Mouse (Mus musculus): ENCODE measurements around the gene Smagp. TPM values are rescaled to one million over a fixed set of nuclear protein-coding genes. Genes with fewer than 3 reads are reported as not detected.

Gene Smagp
- polyA plus RNA-seq, 1 experiment: 3.7 TPM

DNA sequence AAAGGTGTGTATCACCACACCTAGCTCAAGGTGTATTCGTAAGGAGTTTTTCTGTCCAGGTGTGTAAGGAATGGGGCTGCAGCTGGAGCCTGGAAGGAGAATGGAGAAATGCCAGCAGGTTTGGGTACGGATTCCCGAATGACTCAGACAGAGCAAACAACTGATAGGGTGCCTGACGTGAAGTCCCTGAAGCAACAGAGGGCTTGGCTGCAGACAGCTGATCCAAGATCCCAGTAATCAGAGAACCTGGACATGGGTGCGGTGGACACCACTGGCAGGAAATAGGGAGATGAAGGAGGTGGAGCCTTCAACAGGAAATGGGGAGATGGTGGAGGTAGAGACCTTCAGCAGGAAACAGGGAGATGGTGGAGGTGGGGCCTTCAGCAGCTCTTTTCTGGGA, 4.4 kb downstream of the Smagp start:
- no peak for DNase-seq
- no peaks in the 10 kb centered on the region for H3K4me1 ChIP-seq (ENCODE audit: control insufficient read depth, insufficient read depth, low read length)
- no peak overlapping the region for H3K27ac ChIP-seq (ENCODE audit: insufficient read depth, low read length)
- WGBS: 94% methylated on average over 5 of the region's 5 CpGs
- H3K27me3 ChIP-seq (ENCODE audit: control insufficient read depth, insufficient read depth, low read length): peaks cover 12% of the 10 kb centered on the region
- no peak for TF ChIP-seq POLR2A (IDR thresholded peaks at IDR 0.05; ENCODE audit: borderline replicate concordance, insufficient read depth, low read length)
- no peak for TF ChIP-seq CTCF (IDR thresholded peaks at IDR 0.05; ENCODE audit: borderline replicate concordance, insufficient read depth, low read depth, low read length)
- no peak overlapping the region for H3K4me3 ChIP-seq (replicated peaks; ENCODE audit: insufficient read depth, low read depth, low read length)

DNA sequence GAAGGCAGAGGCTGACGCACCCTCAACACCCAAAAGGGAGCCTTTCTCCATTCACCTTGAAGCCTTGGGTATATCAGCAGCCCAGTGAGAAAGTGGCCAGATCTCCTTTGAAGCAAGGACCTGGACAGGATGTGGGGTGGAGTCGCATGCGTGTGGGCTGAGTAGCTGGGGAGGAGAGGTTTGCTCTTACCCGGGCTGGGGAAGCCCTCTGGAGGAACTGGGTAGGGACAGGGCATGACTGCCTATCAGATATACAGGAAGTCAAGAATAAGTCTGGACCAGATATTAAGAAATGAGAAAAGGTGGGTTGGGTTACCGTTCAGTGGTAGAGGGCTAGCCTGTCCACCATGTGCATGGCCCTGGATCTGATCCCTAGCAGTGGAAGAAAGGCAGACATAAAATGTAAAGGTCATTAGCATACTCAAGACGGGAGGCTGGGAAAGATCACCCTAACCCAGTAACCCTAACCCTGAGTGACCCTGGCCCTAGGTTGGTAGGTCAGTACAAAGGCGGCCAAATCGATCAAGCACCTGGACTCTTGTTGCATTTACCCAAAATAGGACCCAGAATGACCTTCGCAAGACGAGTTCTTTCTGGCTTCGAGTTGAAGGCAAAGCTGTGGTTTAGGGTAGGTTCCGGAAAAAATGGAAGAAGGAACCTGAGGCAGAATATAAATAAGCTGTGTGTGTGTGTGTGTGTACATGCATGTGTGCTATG, 5.1 kb downstream of the Smagp start:
- WGBS: 93% methylated on average over 12 of the region's 12 CpGs
- Histone ChIP-seq H3K27ac (ENCODE audit: insufficient read depth, low read length) (no peak overlapping the region), H3K4me3 (replicated peaks; ENCODE audit: insufficient read depth, low read depth, low read length) (no peak overlapping the region), H3K4me1 (ENCODE audit: control insufficient read depth, insufficient read depth, low read length) (no peaks in the 10 kb centered on the region), H3K27me3 (ENCODE audit: control insufficient read depth, insufficient read depth, low read length) (peaks cover 10% of the 10 kb centered on the region)
- DNase-seq: no peak
- no peak for TF ChIP-seq CTCF (IDR thresholded peaks at IDR 0.05; ENCODE audit: borderline replicate concordance, insufficient read depth, low read depth, low read length)
- no peak for TF ChIP-seq POLR2A (IDR thresholded peaks at IDR 0.05; ENCODE audit: borderline replicate concordance, insufficient read depth, low read length)

DNA sequence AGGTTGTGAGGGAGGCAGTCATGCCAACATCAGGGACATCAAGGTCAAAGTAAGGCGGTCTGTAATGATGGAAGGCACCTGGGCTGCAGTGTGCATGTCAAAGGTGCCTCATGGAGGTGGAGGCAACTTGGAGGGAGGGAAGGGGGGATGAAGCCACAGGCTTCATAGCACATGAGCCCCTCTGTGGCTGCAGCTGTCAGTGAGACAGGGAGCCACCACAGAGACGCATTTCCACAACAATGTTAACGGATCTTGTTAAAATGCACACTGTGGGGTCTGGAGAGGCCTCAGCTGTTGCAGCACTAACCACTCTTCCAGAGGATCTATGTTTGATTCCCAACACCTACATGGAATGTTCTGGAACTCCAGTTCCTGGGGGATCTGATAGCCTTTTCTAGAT, 6.6 kb downstream of the Smagp start:
- no peak for DNase-seq
- Histone ChIP-seq H3K4me3 (replicated peaks; ENCODE audit: insufficient read depth, low read depth, low read length) (no peak overlapping the region), H3K4me1 (ENCODE audit: control insufficient read depth, insufficient read depth, low read length) (no peaks in the 10 kb centered on the region), H3K27me3 (ENCODE audit: control insufficient read depth, insufficient read depth, low read length) (no peaks in the 10 kb centered on the region; the same call in 1 of the 2 replicates), H3K27ac (ENCODE audit: insufficient read depth, low read length) (no peak overlapping the region)
- TF ChIP-seq POLR2A (IDR thresholded peaks at IDR 0.05; ENCODE audit: borderline replicate concordance, insufficient read depth, low read length) (no peak), CTCF (IDR thresholded peaks at IDR 0.05; ENCODE audit: borderline replicate concordance, insufficient read depth, low read depth, low read length) (no peak)
- 78% methylated on average over 3 of the region's 3 CpGs for WGBS

DNA sequence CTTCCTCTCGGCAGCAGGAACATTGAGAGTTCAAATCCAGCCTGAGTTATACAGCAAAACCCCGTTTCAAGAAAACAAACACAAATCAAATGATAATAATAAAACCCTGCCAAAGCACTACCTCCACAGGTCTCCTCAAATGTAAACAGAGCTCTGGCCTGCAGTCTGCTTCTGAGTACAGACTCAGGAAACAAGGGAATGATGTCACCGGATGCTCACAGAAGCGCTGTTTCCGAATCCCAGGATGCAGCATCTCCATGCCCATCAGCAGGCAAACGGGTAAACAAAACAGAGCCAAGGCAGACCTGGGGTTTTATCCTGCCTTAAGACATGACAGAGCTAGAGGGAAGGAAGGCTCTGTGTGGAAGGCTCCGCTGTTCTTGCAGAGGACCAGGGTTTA, 7.9 kb downstream of the Smagp start:
- Histone ChIP-seq H3K27me3 (ENCODE audit: control insufficient read depth, insufficient read depth, low read length) (no peaks in the 10 kb centered on the region), H3K4me3 (replicated peaks; ENCODE audit: insufficient read depth, low read depth, low read length) (no peak overlapping the region), H3K4me1 (ENCODE audit: control insufficient read depth, insufficient read depth, low read length) (no peaks in the 10 kb centered on the region), H3K27ac (ENCODE audit: insufficient read depth, low read length) (no peak overlapping the region)
- DNase-seq: no peak
- 66% methylated on average over 7 of the region's 7 CpGs for WGBS
- no peak for TF ChIP-seq CTCF (IDR thresholded peaks at IDR 0.05; ENCODE audit: borderline replicate concordance, insufficient read depth, low read depth, low read length)

DNA sequence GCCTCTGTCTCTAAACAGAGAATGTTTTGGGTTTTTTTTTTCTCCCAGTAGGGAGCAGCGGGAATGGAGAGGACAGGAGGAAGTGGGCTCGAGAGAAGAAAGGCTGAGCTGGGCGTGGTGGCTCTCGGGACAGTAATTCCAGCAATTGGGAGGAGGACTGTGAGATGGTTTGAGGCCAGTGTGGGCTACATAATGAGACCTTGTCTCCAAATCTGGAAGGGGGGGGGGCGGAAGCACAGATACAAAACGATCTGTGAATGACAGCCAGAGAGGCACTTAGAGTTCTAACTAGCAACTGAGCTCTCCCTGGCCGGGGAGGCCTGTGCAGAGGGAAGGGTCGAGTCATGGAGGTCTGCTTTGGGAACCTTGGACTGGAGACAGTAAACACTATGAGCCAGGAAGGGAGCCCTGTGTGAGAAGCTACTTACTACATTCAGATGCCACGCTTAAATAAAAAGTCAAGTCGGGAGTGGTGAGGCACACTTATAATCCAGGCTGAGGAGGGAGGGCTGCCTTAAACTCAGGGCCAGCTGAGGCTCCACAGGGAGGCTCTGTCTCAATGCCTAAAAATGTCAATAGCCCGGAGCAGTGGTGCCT, 8.9 kb downstream of the Smagp start:
- H3K27me3 ChIP-seq (ENCODE audit: control insufficient read depth, insufficient read depth, low read length): no peaks in the 10 kb centered on the region
- H3K27ac ChIP-seq (ENCODE audit: insufficient read depth, low read length): no peak overlapping the region
- TF ChIP-seq POLR2A (IDR thresholded peaks at IDR 0.05; ENCODE audit: borderline replicate concordance, insufficient read depth, low read length) (no peak), CTCF (IDR thresholded peaks at IDR 0.05; ENCODE audit: borderline replicate concordance, insufficient read depth, low read depth, low read length) (no peak)
- H3K4me1 ChIP-seq (ENCODE audit: control insufficient read depth, insufficient read depth, low read length): no peaks in the 10 kb centered on the region
- 16% methylated on average over 11 of the region's 11 CpGs for WGBS
- no peak for DNase-seq
- H3K4me3 ChIP-seq (replicated peaks; ENCODE audit: insufficient read depth, low read depth, low read length): no peak overlapping the region

DNA sequence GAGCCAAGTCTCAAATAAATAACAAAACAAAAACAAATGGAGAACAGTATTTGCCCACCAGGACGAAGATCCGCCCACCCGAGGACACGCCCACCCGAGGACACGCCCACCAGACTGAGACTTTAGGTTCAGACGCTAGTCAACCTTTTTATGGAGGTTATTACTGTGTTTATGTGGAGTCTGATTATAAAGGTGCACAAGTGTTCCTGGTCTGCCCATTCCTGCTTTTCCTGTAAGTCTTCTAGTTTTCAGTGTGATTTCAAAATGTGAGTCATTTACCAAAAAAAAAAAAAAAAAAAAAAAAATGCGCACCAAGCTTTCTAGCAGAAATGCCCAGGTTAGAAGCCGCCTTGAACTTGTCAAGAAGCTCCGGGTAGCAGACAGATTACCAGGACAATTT, 9.5 kb downstream of the Smagp start:
- Histone ChIP-seq H3K27me3 (ENCODE audit: control insufficient read depth, insufficient read depth, low read length) (no peaks in the 10 kb centered on the region), H3K4me1 (ENCODE audit: control insufficient read depth, insufficient read depth, low read length) (no peaks in the 10 kb centered on the region), H3K27ac (ENCODE audit: insufficient read depth, low read length) (no peak overlapping the region), H3K4me3 (replicated peaks; ENCODE audit: insufficient read depth, low read depth, low read length) (no peak overlapping the region)
- DNase-seq: no peak
- WGBS: 26% methylated on average over 10 of the region's 10 CpGs
- no peak for TF ChIP-seq CTCF (IDR thresholded peaks at IDR 0.05; ENCODE audit: borderline replicate concordance, insufficient read depth, low read depth, low read length)
- TF ChIP-seq POLR2A (IDR thresholded peaks at IDR 0.05; ENCODE audit: borderline replicate concordance, insufficient read depth, low read length): no peak

DNA sequence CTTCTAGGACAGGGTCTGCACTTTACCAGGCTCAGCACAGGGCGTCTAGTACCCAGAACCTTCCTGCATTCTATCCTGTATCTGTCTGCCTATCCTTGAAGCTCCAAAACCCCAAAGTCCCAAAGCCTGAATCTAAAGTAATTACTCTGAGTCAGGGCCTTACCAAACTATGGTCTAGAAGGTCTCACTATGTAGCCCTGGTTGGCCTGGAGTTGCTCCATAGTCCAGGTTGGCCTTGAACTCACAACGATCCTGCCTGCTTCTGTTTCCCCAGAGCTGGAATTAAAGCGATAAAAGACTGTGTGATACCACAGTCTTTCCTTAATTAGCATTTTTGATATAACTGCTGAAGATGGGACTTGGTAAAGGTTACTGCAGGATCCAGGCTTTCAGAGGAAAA, 12.3 kb downstream of the Smagp start:
- 85% methylated on average over 3 of the region's 3 CpGs for WGBS
- TF ChIP-seq CTCF (IDR thresholded peaks at IDR 0.05; ENCODE audit: borderline replicate concordance, insufficient read depth, low read depth, low read length): no peak
- TF ChIP-seq POLR2A (IDR thresholded peaks at IDR 0.05; ENCODE audit: borderline replicate concordance, insufficient read depth, low read length): no peak
- no peaks in the 10 kb centered on the region for H3K27me3 ChIP-seq (ENCODE audit: control insufficient read depth, insufficient read depth, low read length)
- no peak for DNase-seq
- H3K4me1 ChIP-seq (ENCODE audit: control insufficient read depth, insufficient read depth, low read length): no peaks in the 10 kb centered on the region
- no peak overlapping the region for H3K4me3 ChIP-seq (replicated peaks; ENCODE audit: insufficient read depth, low read depth, low read length)
- no peak overlapping the region for H3K27ac ChIP-seq (ENCODE audit: insufficient read depth, low read length)

DNA sequence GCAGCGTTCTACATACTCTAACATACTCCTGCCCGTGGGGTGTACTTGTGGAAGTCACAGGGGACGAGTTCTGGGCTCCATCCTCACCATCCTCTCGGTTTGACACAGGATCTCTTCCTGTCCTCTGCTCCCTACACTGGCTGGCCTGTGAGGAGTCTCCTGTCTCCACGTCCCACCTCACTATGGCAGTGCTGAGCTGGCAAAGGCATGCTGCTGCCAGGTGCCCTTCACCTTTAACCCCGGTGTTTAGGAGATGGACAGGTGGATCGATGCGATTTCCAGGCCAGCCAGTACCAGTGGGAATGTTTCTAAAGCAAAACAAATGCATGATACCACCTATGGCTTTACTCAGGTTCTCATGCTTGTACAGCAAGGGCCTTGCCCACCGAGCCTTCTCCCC, 13.0 kb downstream of the Smagp start:
- Histone ChIP-seq H3K4me3 (replicated peaks; ENCODE audit: insufficient read depth, low read depth, low read length) (no peak overlapping the region), H3K27ac (ENCODE audit: insufficient read depth, low read length) (no peak overlapping the region), H3K4me1 (ENCODE audit: control insufficient read depth, insufficient read depth, low read length) (no peaks in the 10 kb centered on the region), H3K27me3 (ENCODE audit: control insufficient read depth, insufficient read depth, low read length) (no peaks in the 10 kb centered on the region)
- DNase-seq: no peak
- 85% methylated on average over 9 of the region's 9 CpGs for WGBS
- TF ChIP-seq POLR2A (IDR thresholded peaks at IDR 0.05; ENCODE audit: borderline replicate concordance, insufficient read depth, low read length) (no peak), CTCF (IDR thresholded peaks at IDR 0.05; ENCODE audit: borderline replicate concordance, insufficient read depth, low read depth, low read length) (no peak)

All from cerebellum, adult 2 months (tissue).